ENCODE assay signal across 34 mouse cellular contexts in the genomic region with DNA sequence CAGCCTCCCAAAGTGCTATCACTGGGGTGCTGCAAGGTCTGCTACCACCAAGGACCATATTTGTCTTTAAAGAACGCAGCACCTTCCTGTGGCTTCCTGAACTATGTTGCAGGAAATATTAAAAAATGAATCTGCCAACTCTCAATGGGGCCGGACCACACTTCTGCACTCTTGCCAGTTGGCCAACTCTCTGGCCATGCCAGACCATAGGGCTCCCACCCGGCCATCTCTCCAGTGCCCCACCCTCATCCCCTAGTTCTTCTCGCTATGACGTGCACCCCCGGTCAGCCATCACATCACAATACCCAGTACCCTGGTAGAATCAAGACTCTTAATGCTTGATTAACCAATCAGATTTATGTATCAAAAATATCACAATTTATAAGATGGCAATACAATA. TPM values are rescaled to one million over a fixed set of nuclear protein-coding genes. Genes with fewer than 3 reads are reported as not detected.
"Had no signal": no experiment of that assay in that cellular context is flagged by ENCODE, and none has a peak within 500 bp of the region (broad histone marks: within the 10 kb centered on the region; RNA-seq: fewer than 3 reads in every experiment).

No protein-coding gene starts in this region.

- H3K4me3 ChIP-seq: heart, embryonic 10.5 days; heart, embryonic 13.5 days; heart, embryonic 15.5 days; hindbrain, embryonic 10.5 days; hindbrain, embryonic 12.5 days; hindbrain, embryonic 13.5 days; hindbrain, embryonic 15.5 days; intestine, embryonic 15.5 days; kidney, embryonic 15.5 days; layer of hippocampus, adult 2 months; left cerebral cortex, adult 2 months had no signal

- H3K27ac ChIP-seq: heart, embryonic 10.5 days; heart, embryonic 13.5 days; heart, embryonic 15.5 days; hindbrain, embryonic 10.5 days; hindbrain, embryonic 12.5 days; hindbrain, embryonic 13.5 days; hindbrain, embryonic 14.5 days; hindbrain, embryonic 15.5 days; hindbrain, postnatal 0 days; intestine, embryonic 15.5 days; kidney, postnatal 0 days; layer of hippocampus, adult 2 months; left cerebral cortex, adult 2 months had no signal

- H3K27me3 ChIP-seq: heart, embryonic 13.5 days; heart, embryonic 15.5 days; hindbrain, embryonic 12.5 days; hindbrain, embryonic 13.5 days; hindbrain, embryonic 15.5 days; intestine, embryonic 15.5 days; kidney, embryonic 15.5 days had no signal

- H3K4me1 ChIP-seq: hindbrain, embryonic 10.5 days; hindbrain, embryonic 12.5 days; hindbrain, embryonic 13.5 days; hindbrain, embryonic 15.5 days had no signal

- H3K36me3 ChIP-seq: heart, embryonic 10.5 days; heart, embryonic 13.5 days; heart, embryonic 15.5 days; hindbrain, embryonic 10.5 days; hindbrain, embryonic 12.5 days; hindbrain, embryonic 13.5 days; hindbrain, embryonic 15.5 days; intestine, embryonic 15.5 days; kidney, embryonic 15.5 days had no signal

- DNase-seq: heart, postnatal 36 days; heart, postnatal 4 days; kidney, adult 11 months; kidney, adult 18-20 months; kidney, adult 8-10 months; kidney, adult 9 months; layer of hippocampus, adult 9-11 months; layer of hippocampus, postnatal 36 days had no signal

- H3K4me2 ChIP-seq: heart, embryonic 11.5 days; heart, embryonic 13.5 days; heart, embryonic 15.5 days; hindbrain, embryonic 12.5 days; hindbrain, embryonic 13.5 days; hindbrain, embryonic 14.5 days; hindbrain, embryonic 15.5 days; intestine, embryonic 15.5 days; kidney, embryonic 15.5 days had no signal

- H3K9me3 ChIP-seq: heart, embryonic 10.5 days; heart, embryonic 13.5 days; heart, embryonic 15.5 days; hindbrain, embryonic 10.5 days; hindbrain, embryonic 12.5 days; hindbrain, embryonic 13.5 days; hindbrain, embryonic 15.5 days; intestine, embryonic 15.5 days; kidney, embryonic 15.5 days had no signal

- H3K9ac ChIP-seq: heart, embryonic 13.5 days; heart, embryonic 15.5 days; hindbrain, embryonic 12.5 days; hindbrain, embryonic 13.5 days; hindbrain, embryonic 14.5 days; hindbrain, embryonic 15.5 days; intestine, embryonic 15.5 days; kidney, embryonic 15.5 days had no signal

- ATAC-seq: hindbrain, embryonic 16.5 days; hindbrain, postnatal 0 days; inflammation-experienced regulatory T-cells, adult 6 months; intestine, embryonic 15.5 days; intestine, embryonic 16.5 days; intestine, postnatal 0 days had no signal

RNA-seq across cellular contexts. Expression of a gene that starts 8.3 kb away (rescaled TPM):
- polyA plus RNA-seq: inflammation-experienced regulatory T-cells, adult 6 months had no signal

RNA-seq across cellular contexts. Expression of a gene that starts 38.0 kb away (rescaled TPM):
- polyA plus RNA-seq: hindbrain, embryonic 10.5 days; hindbrain, embryonic 12.5 days; hindbrain, embryonic 13.5 days; hindbrain, embryonic 14.5 days; hindbrain, embryonic 15.5 days; hindbrain, postnatal 0 days; kidney, adult 2 months had no signal

RNA-seq across cellular contexts. Expression of a gene that starts 39.7 kb away (rescaled TPM):
- polyA plus RNA-seq: heart, embryonic 10.5 days; heart, embryonic 13.5 days; heart, embryonic 14.5 days; hindbrain, embryonic 10.5 days; hindbrain, embryonic 11.5 days; hindbrain, embryonic 12.5 days; hindbrain, embryonic 13.5 days; inflammation-experienced regulatory T-cells, adult 6 months; intestine, embryonic 14.5 days; intestine, embryonic 15.5 days had no signal

RNA-seq across cellular contexts. Expression of a gene that starts 48.7 kb away (rescaled TPM):
- polyA plus RNA-seq: heart, embryonic 10.5 days; heart, embryonic 11.5 days; heart, embryonic 14.5 days; heart, embryonic 15.5 days; heart, embryonic 16.5 days; heart, postnatal 0 days; hindbrain, embryonic 10.5 days; hindbrain, embryonic 11.5 days; large intestine, adult 2 months had no signal
